Mouse (Mus musculus) forebrain, embryonic 10.5 days (tissue): Measurements from ENCODE around the gene Ndufv1. TPM values are rescaled to one million over a fixed set of nuclear protein-coding genes. Genes with fewer than 3 reads are reported as not detected.
A peak's percentile ranks its signal among the peaks of the same experiment; 100 is the strongest.
"Not testable (repeated sequence)": the region's sequence is repeated elsewhere in the genome, so short reads cannot be mapped to it uniquely, and the experiment has no call there.

Experiments
- DNase-seq: peaks from one replicate; pipeline ENCODE4 v3.0.0-alpha.2; 2017; ENCODE audit warnings: low spot score; ENCODE audit errors: extremely low spot score
- H3K27ac ChIP-seq: fragments of 300-500 bp; sonication (generic); 2 replicates; pipeline ENCODE4 v1.5.1; 2016; ENCODE audit warnings: mild to moderate bottlenecking
- H3K27me3 ChIP-seq: fragments of 300-500 bp; sonication (generic); 2 replicates; pipeline ENCODE4 v1.6.1; 2016; ENCODE audit warnings: mild to moderate bottlenecking; ENCODE audit not compliant: poor library complexity, severe bottlenecking
- H3K36me3 ChIP-seq: fragments of 300-500 bp; sonication (generic); replicated peaks from 2 replicates; pipeline ENCODE4 v1.6.1; 2016; ENCODE audit warnings: mild to moderate bottlenecking, moderate library complexity
- H3K4me1 ChIP-seq: fragments of 300-500 bp; sonication (generic); 2 replicates; pipeline ENCODE4 v1.6.1; 2016
- H3K4me3 ChIP-seq: fragments of 300-500 bp; sonication (generic); 2 replicates; pipeline ENCODE4 v1.5.1; 2016; ENCODE audit warnings: mild to moderate bottlenecking, moderate library complexity
- H3K9me3 ChIP-seq: fragments of 300-500 bp; sonication (generic); 2 replicates; pipeline ENCODE4 v1.6.1; 2016; ENCODE audit warnings: mild to moderate bottlenecking, moderate library complexity
- WGBS: fragments of 180-500 bp; shearing (Covaris S2); methylation state at CpG from one replicate; pipeline ENCODE4 v1.1.7; 2016; 5-methylcytosine and 5-hydroxymethylcytosine counted together
- polyA plus RNA-seq: library from polyadenylated mRNA; unstranded; fragments of >200 nt; fragmentation: Nextera tagmentation; extraction: Ambion mirVana; gene quantifications from 2 replicates; pipeline ENCODE4 v1.2.1, GENCODE M21; 2016

Gene Ndufv1
- polyA plus RNA-seq, 1 experiment from 2014 or later = 208 TPM

DNA sequence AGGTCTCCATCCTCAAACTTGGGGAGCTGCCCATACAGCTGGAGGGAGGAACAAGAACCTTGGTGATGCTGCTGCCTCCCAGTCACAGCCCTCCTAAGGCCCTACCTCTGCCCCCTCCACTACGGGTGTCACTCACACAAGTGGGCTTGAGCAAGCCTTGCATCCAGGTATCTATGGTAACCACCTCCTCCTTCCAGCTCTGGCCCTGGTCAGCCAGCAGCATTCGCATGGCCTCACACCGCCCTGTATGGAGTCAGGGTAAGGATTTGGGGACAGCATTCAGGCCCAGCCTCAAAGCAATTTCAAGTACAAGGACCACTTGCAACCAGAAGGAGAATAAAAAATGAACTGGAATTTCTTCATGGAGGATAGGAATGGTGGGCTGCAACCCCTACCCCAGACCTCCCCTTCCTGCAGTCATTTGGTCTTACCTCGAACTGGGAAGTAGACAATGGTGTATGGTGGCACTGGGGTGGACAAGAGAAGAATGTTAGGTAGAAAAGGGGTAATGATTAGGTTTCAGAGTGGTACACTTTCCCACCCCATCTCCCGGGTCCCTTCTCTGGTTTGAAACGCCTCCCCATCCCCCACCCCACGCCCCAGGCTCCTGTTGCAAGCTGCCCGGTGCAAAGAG is 24.7 kb upstream of the Ndufv1 start:
- H3K36me3 ChIP-seq = peaks cover 14% of the 10 kb centered on the region
- WGBS = 24% methylated on average over 7 of the region's 8 CpGs
- DNase-seq, H3K27me3 ChIP-seq, H3K9me3 ChIP-seq: not testable (repeated sequence)
- peak overlapping the region; percentile 68 for H3K4me3 ChIP-seq
- H3K4me1 ChIP-seq = peaks cover 23% of the 10 kb centered on the region
- H3K27ac ChIP-seq = peak overlapping the region; percentile 91

DNA sequence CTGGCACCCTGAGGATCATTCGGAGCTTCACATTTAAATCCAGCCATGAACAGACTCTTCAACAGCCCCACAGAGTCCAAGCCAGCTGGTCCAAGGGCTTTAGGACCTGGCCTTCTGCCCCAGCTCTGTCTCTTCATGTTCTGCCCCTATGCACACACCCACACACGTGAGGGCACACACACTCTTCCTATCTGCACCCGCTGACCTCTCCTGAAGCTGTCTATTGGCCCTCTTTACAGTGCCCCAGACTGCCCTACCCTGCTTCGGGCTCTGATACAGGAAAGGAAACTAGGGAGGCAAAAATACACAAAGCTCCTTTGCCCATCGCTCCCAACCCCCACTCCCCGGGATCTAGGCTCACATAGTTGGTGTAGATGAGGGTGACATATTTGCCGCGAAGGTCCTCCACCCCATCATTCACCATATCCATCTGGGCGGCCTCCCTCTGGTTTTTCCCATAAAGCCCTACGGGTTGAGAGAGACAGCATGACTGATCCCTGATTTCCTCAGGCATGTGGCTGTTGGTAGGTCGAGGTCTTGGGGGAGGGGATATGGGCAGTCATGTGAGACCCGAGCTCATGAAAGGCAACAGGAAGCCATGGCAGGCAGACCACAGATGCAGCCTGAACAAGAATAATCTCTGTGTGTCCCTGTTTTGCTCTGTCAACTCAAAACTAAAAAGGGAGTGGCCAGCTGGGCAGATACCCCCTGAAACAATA is 23.9 kb upstream of the Ndufv1 start:
- no peak for DNase-seq
- no peaks in the 10 kb centered on the region for H3K9me3 ChIP-seq
- peaks cover 23% of the 10 kb centered on the region for H3K4me1 ChIP-seq
- no peaks in the 10 kb centered on the region for H3K27me3 ChIP-seq
- WGBS = 81% methylated on average over 12 of the region's 12 CpGs
- H3K4me3 ChIP-seq = peak overlapping the region; percentile 16
- H3K36me3 ChIP-seq = peaks cover 14% of the 10 kb centered on the region
- H3K27ac ChIP-seq = 0 out of 2 replicates have a peak overlapping the region, but pooled peaks have one; percentile 9

DNA sequence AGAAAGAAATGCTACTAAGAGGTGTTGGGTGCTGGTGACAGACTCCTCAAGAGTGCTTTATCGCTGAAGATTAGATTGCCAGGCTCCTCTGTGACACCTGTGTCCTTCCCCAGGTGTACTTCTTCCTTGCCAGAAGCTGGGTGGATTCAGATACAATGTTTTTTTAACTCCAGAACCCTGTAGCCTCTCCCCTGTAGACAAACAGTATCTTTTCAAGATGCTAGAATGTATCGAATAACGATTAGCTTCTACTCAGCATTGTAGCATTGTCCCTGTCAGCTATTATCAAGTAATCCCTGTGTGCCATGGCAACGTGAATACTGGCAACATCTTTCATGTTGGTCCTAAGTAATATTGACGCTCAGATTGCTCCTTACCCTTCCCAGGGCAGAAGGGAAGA is 21.1 kb upstream of the Ndufv1 start:
- peaks cover 14% of the 10 kb centered on the region for H3K36me3 ChIP-seq
- DNase-seq = no peak
- H3K9me3 ChIP-seq = no peaks in the 10 kb centered on the region
- no peak overlapping the region for H3K4me3 ChIP-seq
- WGBS = 64% methylated on average over 5 of the region's 5 CpGs
- no peak overlapping the region for H3K27ac ChIP-seq
- no peaks in the 10 kb centered on the region for H3K27me3 ChIP-seq
- peaks cover 23% of the 10 kb centered on the region for H3K4me1 ChIP-seq

DNA sequence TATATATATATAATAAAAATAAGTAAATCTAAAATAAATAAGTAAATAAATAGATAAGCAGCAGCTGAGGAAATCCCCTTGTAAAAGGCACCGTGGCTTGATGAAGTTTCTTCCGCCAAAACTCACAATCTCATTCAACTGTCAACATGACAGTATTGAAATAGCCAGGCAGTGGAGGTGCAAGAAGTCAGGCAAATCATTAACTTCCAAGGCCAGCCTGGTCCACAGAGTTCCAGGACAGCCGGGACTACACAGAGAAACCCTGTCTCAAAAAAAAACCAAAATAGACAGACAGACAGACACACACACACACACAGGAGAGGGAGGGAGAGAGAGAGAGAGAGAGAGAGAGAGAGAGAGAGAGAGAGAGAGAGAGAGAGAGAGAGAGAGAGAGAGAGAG is 20.7 kb upstream of the Ndufv1 start:
- DNase-seq = no peak
- no peak overlapping the region for H3K27ac ChIP-seq
- H3K27me3 ChIP-seq = no peaks in the 10 kb centered on the region
- WGBS = 86% methylated on average over 3 of the region's 3 CpGs
- peaks cover 22% of the 10 kb centered on the region for H3K4me1 ChIP-seq
- H3K36me3 ChIP-seq = peaks cover 14% of the 10 kb centered on the region
- 0 out of 2 replicates have a peak, but pooled peaks cover 3% of the 10 kb centered on the region for H3K9me3 ChIP-seq
- H3K4me3 ChIP-seq = no peak overlapping the region

DNA sequence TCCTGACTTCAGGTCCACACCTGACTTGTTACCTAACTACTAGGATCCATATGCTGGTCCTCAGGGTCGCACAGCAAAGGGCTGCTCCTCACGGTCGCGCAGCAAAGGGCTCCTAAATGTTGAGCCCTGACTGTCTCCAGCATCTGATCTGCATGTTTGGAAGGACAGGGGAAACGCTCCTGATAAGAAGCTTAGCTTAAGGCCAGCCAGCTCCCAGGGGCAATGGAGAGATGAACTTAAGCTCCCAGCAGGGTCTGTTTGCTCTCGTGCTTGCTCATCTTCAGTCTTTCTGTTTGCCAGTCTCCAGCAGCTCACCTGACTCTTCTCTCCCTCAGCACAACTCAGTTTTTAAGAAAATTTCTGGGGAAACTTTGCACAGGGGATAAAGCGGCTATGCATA is 20.1 kb upstream of the Ndufv1 start:
- 46% methylated on average over 7 of the region's 7 CpGs for WGBS
- Histone ChIP-seq H3K4me1 (peaks cover 16% of the 10 kb centered on the region), H3K4me3 (no peak overlapping the region), H3K9me3 (peaks cover 4% of the 10 kb centered on the region; the same call in 1 of the 2 replicates), H3K27me3 (no peaks in the 10 kb centered on the region), H3K36me3 (peaks cover 14% of the 10 kb centered on the region), H3K27ac (no peak overlapping the region)
- DNase-seq = no peak

DNA sequence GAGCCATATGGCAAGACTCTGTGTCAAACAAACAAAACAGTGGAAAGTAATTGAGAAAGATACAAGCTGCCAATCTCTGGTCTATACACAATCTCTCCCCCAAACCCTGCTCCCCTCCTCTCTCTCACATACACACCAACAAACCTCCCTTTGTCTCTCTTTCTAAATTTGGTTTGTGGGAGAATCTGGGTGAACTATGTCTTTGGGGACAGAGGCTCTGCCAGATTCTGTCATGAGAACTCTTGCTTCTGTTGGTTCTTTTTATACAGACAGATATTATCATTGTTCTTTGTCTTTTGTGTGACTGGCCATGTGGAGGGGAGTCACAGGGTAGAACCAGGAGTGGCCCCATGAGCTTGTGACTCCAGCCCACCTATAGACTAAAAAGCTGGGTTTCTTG is 15.0 kb upstream of the Ndufv1 start:
- Histone ChIP-seq H3K9me3 (peaks cover 21% of the 10 kb centered on the region), H3K4me3 (no peak overlapping the region), H3K36me3 (no peaks in the 10 kb centered on the region), H3K27me3 (no peaks in the 10 kb centered on the region), H3K4me1 (no peaks in the 10 kb centered on the region), H3K27ac (no peak overlapping the region)
- DNase-seq = no peak

DNA sequence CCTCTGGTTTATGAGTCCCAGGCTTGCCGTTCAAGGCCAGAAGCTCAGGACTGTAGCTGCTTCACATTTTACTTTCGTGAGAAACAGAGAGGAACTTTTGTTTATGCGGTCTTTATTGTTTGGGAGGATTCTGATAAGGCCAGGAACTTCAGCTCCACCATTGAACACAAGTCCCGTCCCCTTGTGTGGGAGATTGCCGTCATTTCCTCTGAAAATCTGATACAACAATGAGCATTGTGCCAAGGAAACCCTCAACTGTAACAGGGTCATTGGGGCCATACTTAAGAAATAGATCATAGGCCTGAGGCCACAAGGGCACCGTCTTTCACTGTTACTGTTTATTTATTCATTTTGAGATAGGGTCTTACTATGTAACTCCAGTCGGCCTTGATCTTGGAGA is 10.6 kb upstream of the Ndufv1 start:
- WGBS = 80% methylated on average over 7 of the region's 7 CpGs
- H3K27ac ChIP-seq = no peak overlapping the region
- H3K9me3 ChIP-seq = peaks cover 18% of the 10 kb centered on the region

DNA sequence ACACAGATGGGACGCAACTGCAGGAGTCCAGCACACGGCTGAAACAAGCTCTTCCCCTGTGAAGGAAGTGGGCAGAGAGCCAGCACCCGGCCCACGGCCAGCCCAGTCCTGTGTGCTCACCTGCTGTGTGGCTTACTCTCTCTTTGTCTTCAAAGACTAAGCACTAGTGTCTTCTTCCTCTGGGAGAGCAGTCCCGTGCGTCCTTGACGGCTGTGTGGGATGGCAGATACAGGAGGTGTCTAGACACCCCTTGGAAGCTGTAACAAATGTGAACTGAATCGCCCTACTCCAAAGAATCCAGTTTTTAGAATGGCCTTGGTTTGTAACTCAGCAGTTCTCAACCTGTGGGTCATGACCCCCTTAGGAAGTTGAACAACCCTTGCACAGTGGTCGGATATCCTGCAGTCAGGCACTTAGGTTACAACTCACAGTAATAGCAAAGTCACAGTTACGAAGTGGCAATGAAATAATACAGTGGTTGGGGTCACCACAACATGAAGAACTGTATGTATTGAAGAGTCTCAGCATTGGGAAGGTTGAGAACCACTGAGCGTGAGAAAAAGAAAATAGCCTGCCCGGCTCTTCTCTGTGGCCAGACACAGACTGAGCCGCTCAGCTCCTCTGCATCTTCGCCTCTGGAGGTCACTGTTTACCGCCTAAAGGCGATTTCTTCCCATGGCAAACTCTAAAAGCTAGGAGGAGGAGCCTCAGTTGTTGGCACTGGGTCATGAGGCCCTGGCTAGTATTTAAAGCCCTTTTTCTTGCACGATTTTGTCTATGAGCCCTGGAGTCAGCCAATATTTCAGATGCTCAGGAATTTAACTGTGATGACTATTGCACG is 6.4 kb upstream of the Ndufv1 start:
- WGBS = 39% methylated on average over 18 of the region's 18 CpGs
- no peaks in the 10 kb centered on the region for H3K27me3 ChIP-seq
- peaks cover 21% of the 10 kb centered on the region for H3K4me1 ChIP-seq
- no peak overlapping the region for H3K4me3 ChIP-seq
- H3K36me3 ChIP-seq = no peaks in the 10 kb centered on the region
- 0 out of 2 replicates have a peak overlapping the region, but pooled peaks have one; percentile 46 for H3K27ac ChIP-seq
- H3K9me3 ChIP-seq = no peaks in the 10 kb centered on the region
- DNase-seq = peak; percentile 57

More for the DNA sequence above, 10.6 kb upstream of the Ndufv1 start:
- Histone ChIP-seq H3K36me3 (no peaks in the 10 kb centered on the region), H3K4me3 (no peak overlapping the region), H3K4me1 (peaks cover 12% of the 10 kb centered on the region), H3K27me3 (no peaks in the 10 kb centered on the region)
- DNase-seq = no peak

DNA sequence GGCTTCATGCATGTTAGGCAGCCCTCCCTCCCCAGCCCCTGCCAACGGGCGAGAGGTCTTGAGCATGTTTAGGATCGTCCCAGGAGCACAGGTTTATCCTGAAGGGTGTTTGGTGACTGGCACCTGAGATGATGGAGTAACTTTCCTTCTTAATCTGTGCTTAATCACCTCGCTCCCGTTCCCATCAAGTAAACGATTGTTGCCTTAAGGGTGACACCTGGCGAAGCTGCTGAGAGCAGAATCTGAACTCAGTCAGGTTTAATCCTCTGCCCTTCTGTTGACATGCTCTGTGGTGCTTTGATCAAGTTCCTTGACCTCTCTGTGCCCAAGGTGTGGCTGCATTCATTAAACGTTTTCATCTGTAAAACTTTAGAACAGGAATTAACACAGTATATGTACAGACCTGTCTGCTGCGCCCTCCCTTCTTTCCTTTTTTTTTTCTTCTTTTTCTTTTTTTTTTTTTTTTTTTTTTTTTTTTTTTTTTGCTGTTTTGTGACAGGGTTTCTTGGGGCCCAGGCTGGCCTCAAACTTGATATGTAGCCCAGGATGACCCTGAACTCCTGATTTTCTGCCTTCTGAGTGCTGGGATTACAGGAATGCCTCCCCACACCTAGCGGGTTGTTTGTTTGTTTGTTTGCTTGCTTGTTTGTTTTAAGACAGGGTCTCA is 5.4 kb upstream of the Ndufv1 start:
- DNase-seq = no peak
- H3K4me3 ChIP-seq = no peak overlapping the region
- H3K27ac ChIP-seq = no peak overlapping the region
- H3K9me3 ChIP-seq = no peaks in the 10 kb centered on the region
- H3K27me3 ChIP-seq = no peaks in the 10 kb centered on the region
- 67% methylated on average over 10 of the region's 10 CpGs for WGBS
- no peaks in the 10 kb centered on the region for H3K36me3 ChIP-seq
- H3K4me1 ChIP-seq = peaks cover 29% of the 10 kb centered on the region

DNA sequence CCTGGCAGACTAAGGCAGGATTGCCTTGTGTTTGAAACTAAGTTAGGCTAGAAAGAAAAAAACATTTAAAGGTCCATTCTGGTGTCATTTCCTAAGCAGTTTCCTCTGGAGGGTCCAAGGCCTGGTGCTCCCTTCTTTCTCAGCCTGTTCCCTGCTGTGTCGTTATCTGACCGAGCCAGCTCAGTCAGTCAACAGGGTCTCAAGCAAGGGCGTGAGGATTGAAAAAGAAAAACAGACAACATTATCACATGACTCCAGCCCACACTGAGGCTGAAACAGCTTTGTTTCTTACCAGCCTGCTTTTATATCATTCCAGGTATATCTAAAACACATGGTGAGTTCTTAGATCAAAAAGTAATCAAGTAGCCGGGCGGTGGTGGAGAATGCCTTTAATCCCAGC is 3.0 kb upstream of the Ndufv1 start:
- no peaks in the 10 kb centered on the region for H3K27me3 ChIP-seq
- 66% methylated on average over 5 of the region's 5 CpGs for WGBS
- no peak overlapping the region for H3K27ac ChIP-seq
- no peak for DNase-seq
- peaks cover under 1% of the 10 kb centered on the region for H3K36me3 ChIP-seq
- H3K4me3 ChIP-seq = no peak overlapping the region
- peaks cover 42% of the 10 kb centered on the region for H3K4me1 ChIP-seq
- no peaks in the 10 kb centered on the region for H3K9me3 ChIP-seq

DNA sequence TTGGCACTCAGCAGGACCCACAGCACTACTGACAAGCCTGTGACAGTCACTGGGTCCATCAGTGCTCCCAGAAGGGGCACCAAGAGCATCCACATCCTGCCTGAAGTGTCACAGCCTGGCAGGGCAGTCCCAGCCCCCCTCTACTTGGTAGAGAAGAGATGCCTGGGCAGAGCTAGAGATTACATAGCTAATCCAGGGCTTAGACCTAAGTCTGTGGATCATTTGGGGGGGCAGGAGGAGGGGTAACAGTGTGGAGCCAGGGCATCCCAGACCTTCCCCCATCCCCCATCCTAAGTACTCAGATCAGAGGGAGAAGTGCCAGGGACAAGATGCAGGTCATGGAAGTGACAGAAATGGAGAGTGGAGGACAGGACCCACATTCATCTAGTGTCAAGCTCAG is 2.2 kb upstream of the Ndufv1 start:
- no peak overlapping the region for H3K4me3 ChIP-seq
- H3K36me3 ChIP-seq = peaks cover 9% of the 10 kb centered on the region
- DNase-seq = no peak
- no peaks in the 10 kb centered on the region for H3K9me3 ChIP-seq
- H3K27ac ChIP-seq = no peak overlapping the region
- H3K27me3 ChIP-seq = no peaks in the 10 kb centered on the region
- H3K4me1 ChIP-seq = peaks cover 42% of the 10 kb centered on the region

DNA sequence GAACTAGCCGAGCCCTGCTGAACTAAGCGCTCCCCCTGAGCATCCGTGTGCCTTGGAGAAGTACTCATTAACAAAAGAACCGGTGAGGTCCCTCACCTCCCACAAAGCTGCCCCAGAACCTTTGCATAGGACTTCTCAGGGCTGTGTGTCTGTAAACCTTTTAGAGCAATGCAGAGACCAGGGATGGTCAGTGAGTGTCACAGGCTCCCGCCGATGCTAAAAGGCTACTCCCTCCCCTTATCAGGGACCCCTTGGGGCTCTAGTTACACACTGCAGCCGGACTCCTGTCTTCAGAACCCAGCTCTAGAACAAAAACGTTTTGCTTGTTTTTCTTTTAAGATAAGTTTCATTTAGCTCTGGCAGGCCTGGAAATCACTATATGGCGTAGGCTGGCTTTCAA is 460 bp upstream of the Ndufv1 start:
- Histone ChIP-seq H3K27me3 (no peaks in the 10 kb centered on the region), H3K4me3 (peak overlapping the region; percentile 93), H3K4me1 (peaks cover 31% of the 10 kb centered on the region), H3K36me3 (peaks cover 26% of the 10 kb centered on the region), H3K9me3 (no peaks in the 10 kb centered on the region), H3K27ac (peak overlapping the region; percentile 83)
- 18% methylated on average over 9 of the region's 9 CpGs for WGBS
- DNase-seq = no peak
